Mouse (Mus musculus): Measurements from ENCODE around the gene Syk. TPM values are rescaled to one million over a fixed set of nuclear protein-coding genes. Genes with fewer than 3 reads are reported as not detected.

The Syk gene
- polyA plus RNA-seq, 1 experiment from 2014 or later, result 3.9 TPM

- H3K27me3 ChIP-seq (ENCODE audit: control insufficient read depth, insufficient read depth, low read length), result no peaks in the 10 kb centered on the region
- H3K9me3 ChIP-seq (replicated peaks; ENCODE audit: control insufficient read depth, low read length), result no peaks in the 10 kb centered on the region
- no peaks in the 10 kb centered on the region for H3K36me3 ChIP-seq (ENCODE audit: control insufficient read depth, insufficient read depth, low read length)
- H3K4me2 ChIP-seq (ENCODE audit: low read depth, low read length), result no peak overlapping the region
- H3K27ac ChIP-seq (ENCODE audit: low read length), result no peak overlapping the region
- ATAC-seq (ENCODE audit: insufficient read depth, low FRiP score), result no peak
- H3K4me1 ChIP-seq (ENCODE audit: control insufficient read depth, insufficient read depth, low read length), result 0 out of 2 replicates have a peak, but pooled peaks cover 5% of the 10 kb centered on the region
- no peak overlapping the region for H3K4me3 ChIP-seq (replicated peaks; ENCODE audit: low read length)
- H3K9ac ChIP-seq (ENCODE audit: low read length), result no peak overlapping the region
- WGBS, result 71% methylated on average over 3 of the region's 3 CpGs
These were observed 22.0 kb downstream of the Syk start for GRCm38 (mm10) chr13:52605006-52605405.

DNA sequence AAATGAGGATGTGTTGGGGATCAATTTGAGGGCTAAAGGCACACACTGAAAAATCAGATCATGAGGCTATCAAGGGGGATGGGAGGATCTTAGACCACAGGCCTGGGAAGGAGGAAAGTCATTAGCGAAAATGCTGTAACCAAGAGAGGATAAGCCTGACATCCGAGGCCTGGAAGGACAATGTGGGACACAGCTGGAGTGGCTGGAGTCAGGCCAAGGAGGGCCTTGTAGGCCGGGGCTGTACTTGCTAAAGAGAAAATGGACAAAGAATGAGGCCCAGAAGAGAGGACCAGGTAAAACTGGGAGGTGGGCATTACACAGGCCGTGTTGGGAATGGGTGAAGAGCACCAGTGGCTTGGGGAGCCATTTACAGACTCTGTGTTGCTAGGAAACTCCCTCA is 22.9 kb downstream of the Syk start:
- ATAC-seq (ENCODE audit: insufficient read depth, low FRiP score), result no peak
- Histone ChIP-seq H3K4me2 (ENCODE audit: low read depth, low read length) (no peak overlapping the region), H3K27me3 (ENCODE audit: control insufficient read depth, insufficient read depth, low read length) (no peaks in the 10 kb centered on the region), H3K4me3 (replicated peaks; ENCODE audit: low read length) (no peak overlapping the region), H3K27ac (ENCODE audit: low read length) (no peak overlapping the region), H3K4me1 (ENCODE audit: control insufficient read depth, insufficient read depth, low read length) (0 out of 2 replicates have a peak, but pooled peaks cover 5% of the 10 kb centered on the region), H3K9me3 (replicated peaks; ENCODE audit: control insufficient read depth, low read length) (no peaks in the 10 kb centered on the region), H3K9ac (ENCODE audit: low read length) (no peak overlapping the region), H3K36me3 (ENCODE audit: control insufficient read depth, insufficient read depth, low read length) (no peaks in the 10 kb centered on the region)
- 57% methylated on average over 4 of the region's 4 CpGs for WGBS

DNA sequence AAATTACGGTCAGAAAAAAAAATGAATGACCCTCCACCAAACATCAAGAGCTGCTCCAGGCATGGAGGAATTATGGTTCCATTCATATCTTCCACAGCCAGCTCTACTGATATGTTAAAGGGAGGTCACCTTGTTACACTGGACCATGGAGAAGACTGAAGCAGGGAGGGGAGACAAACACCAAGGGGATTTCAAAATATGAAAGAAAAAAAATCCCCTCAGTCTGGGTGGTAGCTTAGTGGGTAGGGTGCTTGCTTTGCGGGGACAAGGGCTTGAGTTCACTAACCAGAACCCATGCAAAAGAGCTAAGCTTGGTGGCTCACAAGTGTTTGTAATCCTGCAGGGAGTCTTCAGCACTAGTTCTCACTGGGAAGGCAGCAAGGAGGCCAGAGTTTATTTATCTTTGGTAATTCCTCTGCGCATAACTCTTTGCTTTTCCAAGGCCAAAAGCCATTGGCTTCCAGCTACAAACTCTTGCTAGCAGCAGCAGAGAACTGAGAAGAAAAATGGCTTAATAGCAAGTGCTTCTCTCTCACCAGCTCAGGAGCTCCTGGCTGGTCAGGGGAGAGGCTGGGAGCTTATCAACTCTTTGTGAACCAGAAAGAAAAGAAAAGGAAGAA is 23.8 kb downstream of the Syk start:
- Histone ChIP-seq H3K9ac (ENCODE audit: low read length) (no peak overlapping the region), H3K4me2 (ENCODE audit: low read depth, low read length) (no peak overlapping the region), H3K9me3 (replicated peaks; ENCODE audit: control insufficient read depth, low read length) (no peaks in the 10 kb centered on the region), H3K4me3 (replicated peaks; ENCODE audit: low read length) (no peak overlapping the region), H3K36me3 (ENCODE audit: control insufficient read depth, insufficient read depth, low read length) (no peaks in the 10 kb centered on the region), H3K27me3 (ENCODE audit: control insufficient read depth, insufficient read depth, low read length) (no peaks in the 10 kb centered on the region), H3K4me1 (ENCODE audit: control insufficient read depth, insufficient read depth, low read length) (0 out of 2 replicates have a peak, but pooled peaks cover 5% of the 10 kb centered on the region), H3K27ac (ENCODE audit: low read length) (no peak overlapping the region)
- WGBS, result 55% methylated on average over 3 of the region's 3 CpGs
- no peak for ATAC-seq (ENCODE audit: insufficient read depth, low FRiP score)

DNA sequence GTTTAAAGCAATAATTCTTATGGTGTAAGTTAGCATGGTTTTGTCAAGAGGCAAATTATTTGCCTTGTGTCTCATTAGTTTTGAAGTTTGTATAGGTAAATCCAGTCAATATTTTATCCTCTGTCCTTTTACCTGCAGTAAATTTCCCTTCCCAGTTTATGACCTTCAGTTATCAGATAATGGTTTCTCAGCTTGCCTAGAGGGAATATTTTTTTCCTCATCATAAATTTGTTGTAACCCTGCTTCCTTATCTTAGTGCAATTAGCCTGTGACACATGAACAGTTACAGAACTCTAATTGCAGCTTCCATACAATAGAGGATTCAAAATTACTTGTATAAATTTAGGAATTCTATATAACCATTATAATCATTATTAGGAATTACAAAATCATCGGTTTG is 25.0 kb downstream of the Syk start:
- Histone ChIP-seq H3K27ac (ENCODE audit: low read length) (no peak overlapping the region), H3K36me3 (ENCODE audit: control insufficient read depth, insufficient read depth, low read length) (no peaks in the 10 kb centered on the region), H3K4me1 (ENCODE audit: control insufficient read depth, insufficient read depth, low read length) (0 out of 2 replicates have a peak, but pooled peaks cover 5% of the 10 kb centered on the region), H3K9me3 (replicated peaks; ENCODE audit: control insufficient read depth, low read length) (no peaks in the 10 kb centered on the region), H3K4me3 (replicated peaks; ENCODE audit: low read length) (no peak overlapping the region), H3K9ac (ENCODE audit: low read length) (no peak overlapping the region), H3K4me2 (ENCODE audit: low read depth, low read length) (no peak overlapping the region), H3K27me3 (ENCODE audit: control insufficient read depth, insufficient read depth, low read length) (no peaks in the 10 kb centered on the region)
- WGBS, result 76% methylated on average over 1 of the region's 1 CpGs
- no peak for ATAC-seq (ENCODE audit: insufficient read depth, low FRiP score)

GRCm38 (mm10) chr13:52610463-52610862 is 27.5 kb downstream of the Syk start:
- ATAC-seq (ENCODE audit: insufficient read depth, low FRiP score), result no peak
- no peak overlapping the region for H3K4me2 ChIP-seq (ENCODE audit: low read depth, low read length)
- WGBS, result 91% methylated on average over 7 of the region's 7 CpGs

GRCm38 (mm10) chr13:52613266-52613665 is 30.3 kb downstream of the Syk start:
- H3K4me3 ChIP-seq (replicated peaks; ENCODE audit: low read length), result no peak overlapping the region
- ATAC-seq (ENCODE audit: insufficient read depth, low FRiP score), result no peak
- H3K27me3 ChIP-seq (ENCODE audit: control insufficient read depth, insufficient read depth, low read length), result no peaks in the 10 kb centered on the region
- 57% methylated on average over 3 of the region's 3 CpGs for WGBS
- H3K27ac ChIP-seq (ENCODE audit: low read length), result no peak overlapping the region
- no peak overlapping the region for H3K4me2 ChIP-seq (ENCODE audit: low read depth, low read length)
- H3K9me3 ChIP-seq (replicated peaks; ENCODE audit: control insufficient read depth, low read length), result no peaks in the 10 kb centered on the region
- H3K4me1 ChIP-seq (ENCODE audit: control insufficient read depth, insufficient read depth, low read length), result no peaks in the 10 kb centered on the region
- no peaks in the 10 kb centered on the region for H3K36me3 ChIP-seq (ENCODE audit: control insufficient read depth, insufficient read depth, low read length)
- H3K9ac ChIP-seq (ENCODE audit: low read length), result no peak overlapping the region

More at GRCm38 (mm10) chr13:52610463-52610862, 27.5 kb downstream of the Syk start:
- H3K4me1 ChIP-seq (ENCODE audit: control insufficient read depth, insufficient read depth, low read length), result 0 out of 2 replicates have a peak, but pooled peaks cover 5% of the 10 kb centered on the region
- no peaks in the 10 kb centered on the region for H3K9me3 ChIP-seq (replicated peaks; ENCODE audit: control insufficient read depth, low read length)
- H3K36me3 ChIP-seq (ENCODE audit: control insufficient read depth, insufficient read depth, low read length), result no peaks in the 10 kb centered on the region
- H3K27me3 ChIP-seq (ENCODE audit: control insufficient read depth, insufficient read depth, low read length), result no peaks in the 10 kb centered on the region
- no peak overlapping the region for H3K9ac ChIP-seq (ENCODE audit: low read length)
- no peak overlapping the region for H3K27ac ChIP-seq (ENCODE audit: low read length)
- no peak overlapping the region for H3K4me3 ChIP-seq (replicated peaks; ENCODE audit: low read length)

GRCm38 (mm10) chr13:52615085-52615484 is 32.1 kb downstream of the Syk start:
- Histone ChIP-seq H3K9me3 (replicated peaks; ENCODE audit: control insufficient read depth, low read length) (no peaks in the 10 kb centered on the region), H3K4me1 (ENCODE audit: control insufficient read depth, insufficient read depth, low read length) (no peaks in the 10 kb centered on the region), H3K4me3 (replicated peaks; ENCODE audit: low read length) (no peak overlapping the region), H3K4me2 (ENCODE audit: low read depth, low read length) (no peak overlapping the region), H3K9ac (ENCODE audit: low read length) (no peak overlapping the region), H3K27ac (ENCODE audit: low read length) (no peak overlapping the region), H3K36me3 (ENCODE audit: control insufficient read depth, insufficient read depth, low read length) (no peaks in the 10 kb centered on the region), H3K27me3 (ENCODE audit: control insufficient read depth, insufficient read depth, low read length) (no peaks in the 10 kb centered on the region)
- WGBS, result 78% methylated on average over 4 of the region's 4 CpGs
- no peak for ATAC-seq (ENCODE audit: insufficient read depth, low FRiP score)

DNA sequence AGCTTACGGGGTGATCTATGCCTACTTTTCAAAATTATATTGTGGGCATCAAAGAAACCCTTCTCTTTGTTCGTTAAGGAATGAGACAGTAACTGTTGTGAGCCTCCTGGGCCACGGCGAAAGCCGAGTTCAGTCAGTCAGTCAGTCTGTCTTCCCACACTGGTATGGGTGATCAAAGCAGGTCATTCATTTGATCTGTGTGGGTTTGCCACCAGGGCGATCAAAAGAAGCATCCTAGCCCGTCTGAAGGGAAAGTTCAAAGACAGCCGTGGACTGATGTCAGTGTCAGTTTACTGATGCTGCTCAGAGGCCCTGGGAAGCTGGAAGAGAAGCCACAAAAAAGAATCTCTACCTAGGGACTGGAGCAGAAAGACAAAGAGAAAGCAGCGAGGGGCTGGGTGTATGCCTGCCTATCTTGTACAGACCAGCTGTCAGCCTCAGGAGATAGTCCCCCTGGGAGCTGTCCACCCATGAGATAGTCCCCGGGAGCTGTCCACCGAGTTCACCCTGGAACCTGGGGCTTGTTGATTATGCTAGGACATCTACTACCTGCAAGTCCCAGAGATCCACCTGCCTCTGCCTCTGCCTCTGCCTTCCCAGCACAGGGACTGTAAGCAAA is 34.2 kb downstream of the Syk start:
- Histone ChIP-seq H3K27ac (ENCODE audit: low read length) (no peak overlapping the region), H3K4me3 (replicated peaks; ENCODE audit: low read length) (no peak overlapping the region), H3K27me3 (ENCODE audit: control insufficient read depth, insufficient read depth, low read length) (no peaks in the 10 kb centered on the region), H3K9ac (ENCODE audit: low read length) (no peak overlapping the region), H3K9me3 (replicated peaks; ENCODE audit: control insufficient read depth, low read length) (no peaks in the 10 kb centered on the region), H3K4me1 (ENCODE audit: control insufficient read depth, insufficient read depth, low read length) (no peaks in the 10 kb centered on the region), H3K4me2 (ENCODE audit: low read depth, low read length) (no peak overlapping the region), H3K36me3 (ENCODE audit: control insufficient read depth, insufficient read depth, low read length) (no peaks in the 10 kb centered on the region)
- 66% methylated on average over 11 of the region's 11 CpGs for WGBS
- no peak for ATAC-seq (ENCODE audit: insufficient read depth, low FRiP score)

DNA sequence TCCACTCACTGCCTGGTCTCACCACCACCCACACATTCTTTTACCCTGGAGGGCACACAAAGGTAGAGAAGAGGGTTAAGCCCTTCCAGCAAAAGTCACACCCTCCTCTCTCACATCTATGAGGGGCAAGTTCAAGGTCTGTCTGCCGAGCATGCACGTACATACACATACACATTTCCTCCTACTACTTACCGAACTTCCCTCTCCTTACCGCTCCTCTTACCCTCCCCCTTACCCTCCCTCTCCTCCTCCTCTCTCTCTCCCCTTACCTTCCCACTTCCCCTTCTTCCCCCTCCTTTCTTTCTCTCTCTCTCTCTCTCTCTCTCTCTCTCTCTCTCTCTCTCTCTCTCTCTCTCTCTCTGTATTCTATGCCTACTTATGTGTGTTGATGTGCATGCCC is 35.6 kb downstream of the Syk start:
- Histone ChIP-seq H3K4me1 (ENCODE audit: control insufficient read depth, insufficient read depth, low read length) (no peaks in the 10 kb centered on the region), H3K36me3 (ENCODE audit: control insufficient read depth, insufficient read depth, low read length) (no peaks in the 10 kb centered on the region), H3K4me3 (replicated peaks; ENCODE audit: low read length) (no peak overlapping the region), H3K9me3 (replicated peaks; ENCODE audit: control insufficient read depth, low read length) (no peaks in the 10 kb centered on the region), H3K9ac (ENCODE audit: low read length) (no peak overlapping the region), H3K27ac (ENCODE audit: low read length) (no peak overlapping the region), H3K27me3 (ENCODE audit: control insufficient read depth, insufficient read depth, low read length) (no peaks in the 10 kb centered on the region), H3K4me2 (ENCODE audit: low read depth, low read length) (no peak overlapping the region)
- no peak for ATAC-seq (ENCODE audit: insufficient read depth, low FRiP score)
- WGBS, result 52% methylated on average over 4 of the region's 4 CpGs

Data from stomach, embryonic 16.5 days (tissue).